Mouse (Mus musculus) forebrain, embryonic 10.5 days (tissue): ENCODE measurements at regions not wholly inside any gene's neighbourhood (a gene's known extent, or its start where the extent isn't known, plus 50 kb on each side); places are given as distances from the start of the nearest gene placed in this dataset.
"Not testable (repeated sequence)": the region's sequence is repeated elsewhere in the genome, so short reads cannot be mapped to it uniquely, and the experiment has no call there.

Experiments
- DNase-seq: peaks from one replicate; pipeline ENCODE4 v3.0.0-alpha.2; 2017; ENCODE audit warnings: low spot score; ENCODE audit errors: extremely low spot score
- H3K27ac ChIP-seq: fragments of 300-500 bp; sonication (generic); 2 replicates; pipeline ENCODE4 v1.5.1; 2016; ENCODE audit warnings: mild to moderate bottlenecking
- H3K27me3 ChIP-seq: fragments of 300-500 bp; sonication (generic); 2 replicates; pipeline ENCODE4 v1.6.1; 2016; ENCODE audit warnings: mild to moderate bottlenecking; ENCODE audit not compliant: poor library complexity, severe bottlenecking
- H3K36me3 ChIP-seq: fragments of 300-500 bp; sonication (generic); replicated peaks from 2 replicates; pipeline ENCODE4 v1.6.1; 2016; ENCODE audit warnings: mild to moderate bottlenecking, moderate library complexity
- H3K4me1 ChIP-seq: fragments of 300-500 bp; sonication (generic); 2 replicates; pipeline ENCODE4 v1.6.1; 2016
- H3K4me3 ChIP-seq: fragments of 300-500 bp; sonication (generic); 2 replicates; pipeline ENCODE4 v1.5.1; 2016; ENCODE audit warnings: mild to moderate bottlenecking, moderate library complexity
- H3K9me3 ChIP-seq: fragments of 300-500 bp; sonication (generic); 2 replicates; pipeline ENCODE4 v1.6.1; 2016; ENCODE audit warnings: mild to moderate bottlenecking, moderate library complexity
- WGBS: fragments of 180-500 bp; shearing (Covaris S2); methylation state at CpG from one replicate; pipeline ENCODE4 v1.1.7; 2016; 5-methylcytosine and 5-hydroxymethylcytosine counted together

DNA sequence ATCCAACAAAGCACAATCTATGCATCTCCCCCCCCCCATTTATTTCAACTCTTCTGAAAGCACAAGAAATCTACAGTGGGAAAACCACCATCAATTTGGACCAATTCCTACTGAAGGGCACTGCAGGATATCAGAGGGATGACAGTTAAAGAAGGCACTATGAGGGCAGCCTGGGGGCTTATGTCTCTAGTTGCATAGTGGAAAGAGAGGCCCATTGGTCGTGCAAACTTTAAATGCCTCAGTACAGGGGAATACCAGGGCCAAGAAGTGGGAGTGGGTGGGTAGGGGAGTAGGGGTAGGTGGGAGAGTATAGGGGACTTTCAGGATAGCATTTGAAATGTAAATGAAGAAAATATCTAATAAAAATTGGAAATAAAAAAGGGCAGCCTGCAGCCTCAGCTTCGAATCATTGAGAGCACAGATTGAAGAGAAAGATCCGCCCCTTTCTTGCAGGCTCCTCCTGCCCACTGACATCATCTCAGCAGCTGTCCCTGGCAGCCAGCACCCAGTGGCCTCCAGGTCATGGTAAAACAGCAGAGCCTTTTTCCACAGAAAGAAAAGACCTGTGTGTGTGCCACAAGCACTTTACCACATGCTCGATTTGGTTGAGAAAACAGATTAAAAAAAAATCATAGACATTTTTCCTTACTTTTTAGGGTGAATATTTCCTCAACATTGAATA lies 571.6 kb upstream of the Adamts5 start:
- Histone ChIP-seq H3K36me3 (no peaks in the 10 kb centered on the region), H3K27ac (no peak overlapping the region), H3K4me3 (no peak overlapping the region), H3K4me1 (no peaks in the 10 kb centered on the region), H3K27me3 (no peaks in the 10 kb centered on the region), H3K9me3 (no peaks in the 10 kb centered on the region)
- DNase-seq = no peak
- WGBS = 65% methylated on average over 4 of the region's 4 CpGs

DNA sequence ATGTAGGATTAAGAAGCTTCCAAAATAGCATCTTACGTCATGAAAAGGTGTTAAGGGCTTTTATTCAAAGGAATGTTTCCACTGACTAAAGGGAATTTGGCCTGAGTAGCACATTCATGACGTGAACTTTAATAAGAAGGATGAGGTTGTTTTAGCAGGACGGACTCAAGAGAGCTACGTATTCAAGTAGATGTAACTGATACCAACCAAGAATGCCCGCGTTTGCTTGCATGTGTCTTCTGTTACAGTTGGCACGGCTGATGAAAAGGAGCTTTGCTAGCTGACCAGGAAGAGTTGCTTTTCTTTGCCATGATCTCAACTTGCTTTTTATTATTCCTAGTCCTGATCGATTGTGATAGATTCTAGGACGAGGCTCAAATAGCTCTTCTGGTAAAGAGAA lies 559.4 kb upstream of the Adamts5 start:
- Histone ChIP-seq H3K27ac (no peak overlapping the region), H3K4me3 (no peak overlapping the region), H3K36me3 (no peaks in the 10 kb centered on the region), H3K9me3 (no peaks in the 10 kb centered on the region), H3K27me3 (no peaks in the 10 kb centered on the region), H3K4me1 (peaks cover 7% of the 10 kb centered on the region; the same call in 1 of the 2 replicates)
- WGBS = 79% methylated on average over 9 of the region's 9 CpGs
- DNase-seq = no peak

DNA sequence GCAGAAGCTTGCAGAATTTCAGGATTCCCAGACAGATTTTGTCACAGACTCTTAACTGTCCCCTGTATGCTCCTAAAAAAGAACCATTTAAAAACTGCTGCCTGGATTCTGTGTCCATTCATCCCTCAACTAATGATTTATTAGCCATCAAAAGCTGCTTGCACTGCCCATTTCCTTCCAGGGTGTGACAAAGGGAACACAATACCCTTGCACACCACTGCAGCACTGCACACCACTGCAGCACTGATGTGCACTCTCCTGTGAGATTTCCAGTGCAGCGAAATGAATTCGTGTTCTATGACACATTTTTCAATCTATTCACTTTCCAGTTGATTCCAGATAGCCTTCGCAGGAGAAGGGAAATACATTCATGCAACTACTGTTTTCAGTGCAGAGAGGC lies 555.0 kb upstream of the Adamts5 start:
- no peak for DNase-seq
- Histone ChIP-seq H3K4me3 (no peak overlapping the region), H3K9me3 (no peaks in the 10 kb centered on the region), H3K4me1 (peaks cover 7% of the 10 kb centered on the region; the same call in 1 of the 2 replicates), H3K27me3 (no peaks in the 10 kb centered on the region), H3K27ac (no peak overlapping the region), H3K36me3 (no peaks in the 10 kb centered on the region)
- 81% methylated on average over 3 of the region's 3 CpGs for whole genome bisulfite sequencing

DNA sequence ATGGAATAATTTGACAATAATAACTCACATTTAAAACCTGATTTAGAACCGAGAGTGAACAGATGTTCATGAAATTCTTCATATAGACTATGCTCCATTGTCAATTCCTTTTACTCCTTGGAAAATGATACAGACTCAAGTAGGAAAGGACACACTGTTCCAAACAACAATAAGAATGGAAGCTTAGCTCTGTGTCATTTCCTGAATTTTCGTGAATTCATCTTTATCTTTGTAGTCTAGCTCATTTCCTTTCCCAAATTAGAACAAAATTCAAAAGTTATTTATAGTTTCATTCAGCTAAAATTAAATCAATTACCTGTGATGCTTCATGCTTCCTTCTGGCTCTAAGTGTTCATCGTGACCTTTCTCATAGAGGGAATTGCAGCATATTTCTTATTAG lies 553.2 kb upstream of the Adamts5 start:
- 78% methylated on average over 3 of the region's 3 CpGs for WGBS
- Histone ChIP-seq H3K4me1 (peaks cover 7% of the 10 kb centered on the region; the same call in 1 of the 2 replicates), H3K36me3 (no peaks in the 10 kb centered on the region)

DNA sequence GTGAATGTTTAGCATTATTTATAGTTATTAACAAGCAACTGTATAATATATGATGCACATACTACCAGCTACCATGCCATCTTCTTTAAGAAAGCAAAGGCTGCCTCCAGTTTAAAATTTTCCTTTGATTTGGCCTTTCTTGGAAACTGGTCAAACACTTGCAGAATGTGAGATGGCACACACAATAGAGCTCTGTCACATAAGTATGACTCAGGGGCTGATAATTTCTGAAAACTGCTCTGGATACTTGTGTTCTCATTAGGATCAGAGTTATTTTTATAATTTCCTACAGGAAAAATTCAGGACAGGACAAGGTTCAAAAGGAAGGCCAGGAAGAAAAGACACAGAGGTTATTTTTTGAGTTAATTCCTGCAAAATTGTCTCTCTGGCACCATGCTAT lies 552.4 kb upstream of the Adamts5 start:
- Histone ChIP-seq H3K9me3 (no peaks in the 10 kb centered on the region), H3K27ac (no peak overlapping the region), H3K36me3 (no peaks in the 10 kb centered on the region), H3K4me1 (peaks cover 7% of the 10 kb centered on the region; the same call in 1 of the 2 replicates), H3K27me3 (no peaks in the 10 kb centered on the region), H3K4me3 (no peak overlapping the region)
- DNase-seq = no peak

More for the DNA sequence above, 553.2 kb upstream of the Adamts5 start:
- no peaks in the 10 kb centered on the region for H3K9me3 ChIP-seq
- no peak for DNase-seq
- H3K4me3 ChIP-seq = no peak overlapping the region
- no peak overlapping the region for H3K27ac ChIP-seq
- H3K27me3 ChIP-seq = no peaks in the 10 kb centered on the region

DNA sequence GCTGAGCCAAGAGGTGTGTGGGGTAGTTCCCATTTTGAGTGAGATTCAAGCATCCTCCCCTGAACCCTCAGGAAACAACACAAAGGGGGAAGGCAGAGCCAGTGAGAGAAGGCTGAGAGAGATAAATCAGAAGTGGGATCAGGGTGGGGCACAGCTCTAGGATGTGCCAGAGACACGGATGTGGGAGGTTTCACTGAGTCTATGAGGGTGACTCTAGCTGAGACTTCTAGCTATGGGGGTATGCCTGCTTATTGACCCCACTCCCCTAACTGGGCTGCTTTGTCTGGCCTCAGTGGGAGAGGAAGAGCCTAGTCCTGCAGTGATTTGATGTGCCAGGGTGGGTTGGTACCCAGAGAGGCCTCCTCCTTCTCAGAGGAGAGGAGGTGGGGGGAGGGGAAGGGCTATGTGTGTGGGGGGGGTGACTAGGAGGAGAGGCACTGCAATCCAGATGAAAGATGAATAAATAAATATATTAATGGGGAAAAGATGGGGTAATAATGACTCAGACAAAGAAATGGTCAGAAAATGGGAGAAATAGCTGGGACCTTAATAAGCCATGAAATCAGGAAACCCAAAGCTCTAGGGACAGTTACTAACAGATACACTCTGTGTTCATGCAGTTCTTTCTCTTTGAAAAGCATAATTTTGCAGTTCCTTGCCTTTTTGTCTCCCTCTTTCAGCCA lies 547.0 kb upstream of the Adamts5 start:
- 44% methylated on average over 1 of the region's 1 CpGs for WGBS
- Histone ChIP-seq H3K4me3 (no peak overlapping the region), H3K36me3 (no peaks in the 10 kb centered on the region), H3K9me3 (no peaks in the 10 kb centered on the region), H3K27ac (no peak overlapping the region), H3K4me1 (no peaks in the 10 kb centered on the region), H3K27me3 (no peaks in the 10 kb centered on the region)
- no peak for DNase-seq

DNA sequence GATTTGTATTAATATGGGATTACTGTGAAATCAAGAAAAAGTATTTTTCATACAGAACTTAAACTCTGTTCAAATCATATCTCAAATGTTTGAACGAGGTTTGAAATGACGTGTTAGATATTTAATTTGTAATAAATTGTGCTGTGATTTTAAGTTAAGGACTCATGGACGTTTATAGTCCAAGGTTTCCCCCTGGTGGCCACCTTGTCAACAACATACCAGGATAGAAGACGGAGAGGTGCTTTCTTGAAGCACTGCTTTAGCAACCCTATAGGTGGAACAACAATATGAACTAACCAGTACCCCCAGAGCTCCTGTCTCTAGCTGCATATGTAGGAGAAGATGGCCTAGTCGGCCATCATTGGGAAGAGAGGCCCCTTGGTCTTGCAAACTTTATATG lies 517.8 kb upstream of the Adamts5 start:
- not testable (repeated sequence) for H3K9me3 ChIP-seq
- peak; percentile 43 for DNase-seq

DNA sequence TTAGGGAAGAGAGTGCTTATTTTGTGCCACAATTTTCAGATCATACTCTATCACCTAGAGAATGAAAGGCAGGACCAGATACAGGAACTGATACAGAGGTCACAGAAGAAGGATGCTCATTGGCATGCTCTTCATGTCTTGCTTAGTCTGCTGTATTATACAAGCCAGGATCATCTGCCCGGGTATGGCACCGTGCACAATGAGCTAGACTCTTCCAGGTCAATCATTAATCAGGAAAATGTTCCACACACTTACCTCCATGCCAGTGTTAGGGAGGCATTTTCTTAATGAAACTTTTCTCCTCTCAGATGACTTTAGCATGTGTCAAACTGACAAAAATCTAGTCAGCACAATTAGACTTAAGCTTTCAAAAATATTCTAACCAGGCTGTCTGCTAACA lies 502.7 kb upstream of the Adamts5 start:
- Histone ChIP-seq H3K4me3 (no peak overlapping the region), H3K27ac (no peak overlapping the region), H3K4me1 (no peaks in the 10 kb centered on the region), H3K9me3 (no peaks in the 10 kb centered on the region), H3K27me3 (no peaks in the 10 kb centered on the region), H3K36me3 (no peaks in the 10 kb centered on the region)
- WGBS = 88% methylated on average over 2 of the region's 2 CpGs
- DNase-seq = no peak

More for the DNA sequence above, 517.8 kb upstream of the Adamts5 start:
- H3K27me3 ChIP-seq, H3K4me3 ChIP-seq, H3K36me3 ChIP-seq, H3K27ac ChIP-seq, H3K4me1 ChIP-seq: not testable (repeated sequence)
- 13% methylated on average over 5 of the region's 5 CpGs for WGBS

DNA sequence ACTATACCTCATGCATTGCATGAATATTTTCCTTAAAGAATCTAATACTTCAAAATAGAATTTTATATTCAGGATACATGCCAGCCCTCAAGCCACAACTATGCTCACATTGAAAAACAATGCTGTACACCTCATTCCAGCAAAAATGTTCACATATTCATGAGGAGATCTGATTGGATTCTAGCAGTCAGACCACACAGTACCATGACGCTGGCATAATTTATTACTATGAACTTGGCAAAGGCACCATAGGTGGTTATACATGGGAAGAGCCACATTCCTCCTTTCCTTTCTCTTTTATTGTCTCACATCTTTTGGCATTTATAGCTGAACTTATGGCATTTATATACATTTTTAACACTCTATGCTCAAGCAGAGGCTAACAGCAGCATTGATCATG lies 499.8 kb upstream of the Adamts5 start:
- H3K4me3 ChIP-seq = no peak overlapping the region
- DNase-seq = no peak
- no peaks in the 10 kb centered on the region for H3K36me3 ChIP-seq
- H3K27me3 ChIP-seq = no peaks in the 10 kb centered on the region
- WGBS = 89% methylated on average over 1 of the region's 1 CpGs
- H3K9me3 ChIP-seq = no peaks in the 10 kb centered on the region
- H3K4me1 ChIP-seq = no peaks in the 10 kb centered on the region
- H3K27ac ChIP-seq = no peak overlapping the region

DNA sequence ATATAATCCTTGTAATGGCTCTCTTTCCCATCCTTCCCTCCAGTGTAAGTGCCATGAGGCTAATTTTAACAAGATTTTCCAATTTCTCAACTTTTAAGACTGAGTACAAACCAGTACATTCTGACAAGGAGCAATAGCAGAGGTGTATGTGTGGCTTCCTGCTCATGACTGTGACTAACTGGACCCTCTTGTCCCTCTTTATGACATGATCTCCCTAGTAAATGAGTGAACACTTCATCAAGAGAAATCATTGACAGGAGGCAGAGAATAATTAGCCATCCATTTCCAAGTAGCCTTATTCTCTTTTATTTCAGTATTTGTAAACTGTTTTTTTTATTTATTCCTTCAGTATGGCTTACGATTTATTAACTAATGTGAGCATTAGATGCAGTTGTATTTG lies 497.7 kb upstream of the Adamts5 start:
- Histone ChIP-seq H3K27me3 (no peaks in the 10 kb centered on the region), H3K4me3 (no peak overlapping the region), H3K4me1 (no peaks in the 10 kb centered on the region), H3K36me3 (no peaks in the 10 kb centered on the region), H3K9me3 (no peaks in the 10 kb centered on the region), H3K27ac (no peak overlapping the region)
- WGBS = 87% methylated on average over 1 of the region's 1 CpGs
- DNase-seq = no peak

DNA sequence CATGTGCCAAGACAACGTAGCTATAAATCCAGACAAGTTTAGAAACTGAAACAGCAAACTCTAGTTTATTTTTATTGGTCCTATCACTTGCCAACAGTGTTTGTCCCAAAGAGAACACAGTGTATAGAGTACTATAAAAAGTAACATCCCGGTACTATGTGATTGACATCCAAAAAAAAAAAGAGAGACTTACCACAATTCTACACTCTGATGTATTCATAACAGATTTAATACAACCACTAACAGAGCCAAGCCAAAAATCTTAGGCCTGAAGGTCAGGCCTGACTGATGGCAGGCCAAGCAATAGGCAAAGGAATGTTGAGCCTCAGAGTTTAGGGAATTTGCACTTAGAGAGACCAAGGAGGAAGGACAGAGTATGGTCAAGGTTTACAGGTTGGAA lies 495.9 kb upstream of the Adamts5 start:
- no peaks in the 10 kb centered on the region for H3K4me1 ChIP-seq
- no peaks in the 10 kb centered on the region for H3K36me3 ChIP-seq
- no peak for DNase-seq
- no peaks in the 10 kb centered on the region for H3K9me3 ChIP-seq
- H3K27me3 ChIP-seq = no peaks in the 10 kb centered on the region
- H3K4me3 ChIP-seq = no peak overlapping the region
- no peak overlapping the region for H3K27ac ChIP-seq
- 88% methylated on average over 2 of the region's 2 CpGs for WGBS

DNA sequence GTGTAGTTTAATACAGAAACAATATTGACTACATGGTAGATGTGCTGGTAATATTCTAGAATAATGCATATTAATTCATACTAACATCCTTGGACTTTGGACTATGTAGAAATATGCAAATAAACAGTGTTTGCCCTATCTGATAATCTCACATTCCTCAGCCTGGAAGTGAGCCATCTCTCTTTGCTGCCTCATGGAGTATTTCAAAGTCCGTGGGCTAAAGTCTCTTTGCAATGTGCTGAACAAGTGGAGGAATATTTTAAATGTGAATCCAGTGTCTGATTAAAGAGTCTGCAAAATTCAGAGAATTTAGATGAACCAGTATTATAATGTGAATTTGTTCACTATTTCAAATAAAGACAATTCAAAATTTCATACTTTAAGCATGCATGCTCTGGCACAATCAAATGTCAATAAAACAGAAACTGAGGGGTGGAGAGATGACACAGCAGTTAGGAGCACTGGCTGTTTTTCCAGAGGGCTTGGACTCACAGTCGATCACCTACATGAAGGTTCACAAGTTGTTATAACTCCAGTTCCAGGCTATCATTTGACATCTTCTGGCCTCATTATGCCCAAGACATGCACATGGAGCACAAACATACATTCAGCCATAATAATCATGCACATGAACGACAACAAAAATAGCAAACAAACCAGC lies 487.6 kb upstream of the Adamts5 start:
- Histone ChIP-seq H3K4me1 (no peaks in the 10 kb centered on the region), H3K9me3 (no peaks in the 10 kb centered on the region), H3K27me3 (no peaks in the 10 kb centered on the region), H3K4me3 (no peak overlapping the region), H3K36me3 (no peaks in the 10 kb centered on the region), H3K27ac (no peak overlapping the region)
- WGBS = 85% methylated on average over 3 of the region's 3 CpGs
- no peak for DNase-seq

DNA sequence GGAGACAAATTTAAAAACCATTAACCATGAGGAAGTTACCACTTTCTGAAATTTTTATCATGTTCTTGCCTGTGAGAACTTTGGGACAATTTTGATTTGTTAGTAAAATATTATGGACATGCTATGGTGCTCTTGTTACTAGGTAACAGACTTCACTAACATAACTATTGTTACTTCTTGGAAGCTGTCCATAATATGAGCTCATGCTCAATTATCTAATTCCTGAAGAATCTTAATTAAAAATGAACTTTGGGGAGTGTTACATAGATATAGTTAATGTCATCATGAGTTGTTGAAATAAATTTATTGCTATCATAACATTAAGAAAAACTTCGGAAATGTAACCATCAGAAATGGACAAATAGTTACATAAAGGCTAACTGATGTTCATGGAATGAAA lies 486.5 kb upstream of the Adamts5 start:
- no peak for DNase-seq
- H3K36me3 ChIP-seq = no peaks in the 10 kb centered on the region
- no peaks in the 10 kb centered on the region for H3K27me3 ChIP-seq
- H3K4me3 ChIP-seq = no peak overlapping the region
- H3K9me3 ChIP-seq = no peaks in the 10 kb centered on the region
- H3K4me1 ChIP-seq = no peaks in the 10 kb centered on the region
- 84% methylated on average over 1 of the region's 1 CpGs for WGBS
- H3K27ac ChIP-seq = no peak overlapping the region
